Mouse (Mus musculus) cerebellum, adult 2 months (tissue): Measurements from ENCODE around the gene Taz.

ENCODE experiments used
- CTCF ChIP-seq: fragments of 200-500 bp; IDR thresholded peaks from 2 replicates; pipeline ENCODE4 v1.5.1; 2011; ENCODE audit warnings: low read depth, mild to moderate bottlenecking, control low read depth, low read length, moderate library complexity, borderline replicate concordance; ENCODE audit not compliant: insufficient read depth
- POLR2A ChIP-seq: fragments of 200-500 bp; IDR thresholded peaks from 2 replicates; pipeline ENCODE4 v1.6.1; 2011; ENCODE audit warnings: low read length, control low read depth, borderline replicate concordance; ENCODE audit not compliant: insufficient read depth

- TF ChIP-seq CTCF = no peak
- no peak for TF ChIP-seq POLR2A
Measured at GRCm38 (mm10) chrX:74243807-74244206, 37.9 kb upstream of the Taz start.
